Mouse (Mus musculus): Measurements from ENCODE around the gene Specc1l.

GRCm38 (mm10) chr10:75182151-75182774 lies 29.6 kb upstream of the Specc1l start:
- TF ChIP-seq CTCF (IDR thresholded peaks at IDR 0.05; ENCODE audit: low read depth) (peak; percentile 94), EP300 (optimal IDR thresholded peaks at IDR 0.05) (no peak)
